Mouse (Mus musculus) olfactory bulb, adult 2 months (tissue): ENCODE data around the gene Fndc3b.

Experiments
- CTCF ChIP-seq: fragments of 200-500 bp; IDR thresholded peaks from 2 replicates; pipeline ENCODE4 v1.5.1; 2012; ENCODE audit warnings: low read depth, mild to moderate bottlenecking, low read length, moderate library complexity; ENCODE audit not compliant: insufficient read depth
- POLR2A ChIP-seq: fragments of 200-500 bp; IDR thresholded peaks from 2 replicates; pipeline ENCODE4 v1.6.1; 2012; ENCODE audit warnings: mild to moderate bottlenecking, low read depth, low read length, moderate library complexity; ENCODE audit not compliant: insufficient read depth

DNA sequence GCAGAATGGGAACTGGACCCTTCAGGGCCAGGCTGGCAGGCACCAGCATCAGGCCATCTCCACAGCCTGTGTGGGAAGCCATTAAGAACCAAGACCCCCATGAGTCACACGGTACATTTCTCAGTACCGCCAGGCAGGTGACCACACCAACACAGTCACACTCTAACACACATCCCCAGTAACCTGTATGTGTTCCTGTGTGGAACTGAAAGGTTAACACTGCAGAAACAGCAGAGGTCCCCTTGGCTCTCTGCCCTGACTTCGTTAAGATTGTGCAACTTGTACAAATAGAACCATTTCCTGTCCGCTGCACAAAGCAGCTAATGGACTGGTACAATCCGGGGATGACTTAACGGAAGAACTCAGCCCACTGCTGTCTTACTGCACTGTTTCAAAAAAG, 21.1 kb downstream of the Fndc3b start:
- TF ChIP-seq CTCF (no peak), POLR2A (no peak)
